Mouse (Mus musculus) lung, postnatal 0 days (tissue): ENCODE results near the gene Nrap. TPM values are rescaled to one million over a fixed set of nuclear protein-coding genes. Genes with fewer than 3 reads are reported as not detected.
"Not testable (repeated sequence)": the region's sequence is repeated elsewhere in the genome, so short reads cannot be mapped to it uniquely, and the experiment has no call there.

Source experiments
- ATAC-seq: fragments of 200-750 bp; cut with Nextera tagmentation; 2 replicates; pipeline ENCODE4 v1.8.0; 2017; ENCODE audit warnings: moderate library complexity
- DNase-seq: peaks from one replicate; pipeline ENCODE4 v3.0.0-alpha.2; 2016; ENCODE audit warnings: low spot score
- H3K27ac ChIP-seq: fragments of 300-500 bp; sonication (generic); 2 replicates; pipeline ENCODE4 v1.5.1; 2014; ENCODE audit warnings: antibody characterized with exemption, mild to moderate bottlenecking, low read length, mixed read lengths
- H3K27me3 ChIP-seq: fragments of 300-500 bp; sonication (generic); replicated peaks from 2 replicates; pipeline ENCODE4 v1.6.1; 2014; ENCODE audit warnings: low read length, mixed read lengths; ENCODE audit not compliant: insufficient read depth
- H3K36me3 ChIP-seq: fragments of 300-500 bp; sonication (generic); 2 replicates; pipeline ENCODE4 v1.6.1; 2014; ENCODE audit warnings: low read length, mixed read lengths; ENCODE audit not compliant: insufficient read depth
- H3K4me1 ChIP-seq: fragments of 300-500 bp; sonication (generic); 2 replicates; pipeline ENCODE4 v1.6.1; 2014; ENCODE audit warnings: antibody characterized with exemption, low read depth, low read length, mixed read lengths; ENCODE audit not compliant: insufficient read depth
- H3K4me2 ChIP-seq: fragments of 300-500 bp; sonication (generic); replicated peaks from 2 replicates; pipeline ENCODE4 v1.6.1; 2014; ENCODE audit warnings: low read depth, mild to moderate bottlenecking, low read length, moderate library complexity, mixed read lengths
- H3K4me3 ChIP-seq: fragments of 300-500 bp; sonication (generic); 2 replicates; pipeline ENCODE4 v1.5.1; 2014; ENCODE audit warnings: low read depth, low read length
- H3K9ac ChIP-seq: fragments of 300-500 bp; sonication (generic); replicated peaks from 2 replicates; pipeline ENCODE4 v1.6.1; 2014; ENCODE audit warnings: low read depth, mild to moderate bottlenecking
- H3K9me3 ChIP-seq: fragments of 300-500 bp; sonication (generic); 2 replicates; pipeline ENCODE4 v1.6.1; 2016; ENCODE audit warnings: low read length, mixed read lengths
- CTCF ChIP-seq: IDR thresholded peaks from 2 replicates; pipeline ENCODE4 v1.5.1; 2016; ENCODE audit warnings: antibody characterized with exemption, mild to moderate bottlenecking
- EP300 ChIP-seq: IDR thresholded peaks from 2 replicates; pipeline ENCODE4 v1.6.1; 2016; ENCODE audit warnings: antibody characterized with exemption, mild to moderate bottlenecking, control low read depth
- WGBS: fragments of 180-500 bp; shearing (Covaris S2); extraction: QIAGEN DNeasy Blood & Tissue Kit; methylation state at CpG from one replicate; pipeline ENCODE4 v1.1.7; 2014; 5-methylcytosine and 5-hydroxymethylcytosine counted together
- polyA plus RNA-seq: library from polyadenylated mRNA; unstranded; fragments of >200 nt; fragmentation: Nextera tagmentation; extraction: Ambion mirVana; gene quantifications from 2 replicates; pipeline ENCODE4 v1.2.1, GENCODE M21; 2015

The Nrap gene
- polyA plus RNA-seq, 1 experiment from 2014 or later, result 0.53 TPM

DNA sequence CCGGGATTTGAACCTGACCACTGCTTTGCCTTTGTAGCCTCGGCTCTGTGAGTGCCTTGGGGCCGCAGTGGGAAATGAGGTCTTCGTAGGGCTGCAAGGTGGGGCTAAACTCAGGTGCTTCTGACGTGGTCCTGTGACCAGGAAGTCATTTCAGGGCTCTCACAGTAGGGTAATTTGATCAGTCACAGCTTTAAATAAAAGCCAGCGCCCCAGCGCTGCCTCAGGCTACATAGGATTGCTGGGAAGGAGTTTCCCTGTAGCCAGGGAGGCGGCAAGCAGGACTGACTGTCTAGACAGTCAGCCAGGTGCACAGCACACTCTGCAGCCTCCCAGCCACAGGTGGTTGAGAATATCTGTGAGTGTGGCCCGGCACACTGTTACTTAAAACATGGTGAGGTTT lies 29.6 kb upstream of the Nrap start:
- H3K9ac ChIP-seq, result no peak overlapping the region
- 73% methylated on average over 9 of the region's 9 CpGs for WGBS
- DNase-seq, result no peak
- H3K9me3 ChIP-seq, result no peaks in the 10 kb centered on the region
- no peaks in the 10 kb centered on the region for H3K36me3 ChIP-seq
- no peak overlapping the region for H3K4me2 ChIP-seq
- H3K4me3 ChIP-seq, result no peak overlapping the region
- TF ChIP-seq CTCF (no peak), EP300 (no peak)
- no peaks in the 10 kb centered on the region for H3K27me3 ChIP-seq
- no peak overlapping the region for H3K27ac ChIP-seq
- no peak for ATAC-seq
- no peaks in the 10 kb centered on the region for H3K4me1 ChIP-seq

DNA sequence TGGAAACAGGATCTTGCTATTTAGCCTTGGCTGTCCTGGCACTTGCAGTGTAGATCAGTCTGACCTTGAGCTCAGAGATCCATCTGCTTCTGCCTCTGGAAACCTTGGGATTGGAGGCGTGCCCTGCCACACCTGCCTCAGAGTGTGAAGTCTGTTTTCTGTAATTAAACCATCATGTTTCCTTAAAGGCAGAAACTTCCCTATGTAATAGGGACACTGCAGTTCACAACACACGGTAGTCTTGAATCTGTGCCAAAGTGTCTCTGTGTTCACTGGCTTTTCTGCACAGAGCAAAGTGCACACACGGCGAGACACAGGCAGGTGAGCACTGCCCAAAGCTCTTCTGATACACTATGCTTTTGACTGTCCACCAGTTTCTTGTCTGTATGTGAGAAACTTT lies 28.6 kb upstream of the Nrap start:
- H3K9me3 ChIP-seq, result no peaks in the 10 kb centered on the region
- TF ChIP-seq CTCF, result no peak
- TF ChIP-seq EP300, result no peak
- no peaks in the 10 kb centered on the region for H3K27me3 ChIP-seq
- no peaks in the 10 kb centered on the region for H3K4me1 ChIP-seq
- H3K4me2 ChIP-seq, result no peak overlapping the region
- 69% methylated on average over 4 of the region's 4 CpGs for WGBS
- no peak overlapping the region for H3K27ac ChIP-seq
- H3K4me3 ChIP-seq, result no peak overlapping the region
- DNase-seq, result no peak
- no peak overlapping the region for H3K9ac ChIP-seq
- ATAC-seq, result no peak
- no peaks in the 10 kb centered on the region for H3K36me3 ChIP-seq

DNA sequence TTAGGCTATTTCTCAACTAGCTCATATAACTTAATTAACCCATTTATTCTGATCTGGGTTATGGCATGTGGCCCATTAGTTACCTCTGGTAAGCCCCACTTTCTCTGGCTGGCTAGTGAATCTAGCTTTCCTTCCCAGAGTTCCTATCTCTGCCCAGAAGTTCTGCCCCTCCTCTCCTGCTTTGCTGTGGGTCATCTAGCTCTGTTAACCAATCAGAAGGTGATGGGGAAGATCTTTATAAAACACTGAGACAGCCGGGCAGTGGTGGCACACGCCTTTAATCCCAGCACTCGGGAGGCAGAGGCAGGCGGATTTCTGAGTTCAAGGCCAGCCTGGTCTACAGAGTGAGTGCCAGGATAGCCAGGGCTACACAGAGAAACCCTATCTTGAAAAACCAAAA lies 20.0 kb upstream of the Nrap start:
- not testable (repeated sequence) for H3K4me3 ChIP-seq, H3K9ac ChIP-seq, H3K4me2 ChIP-seq, H3K9me3 ChIP-seq, DNase-seq, H3K27me3 ChIP-seq, H3K36me3 ChIP-seq, ATAC-seq, H3K27ac ChIP-seq, H3K4me1 ChIP-seq
- WGBS, result 96% methylated on average over 4 of the region's 4 CpGs

DNA sequence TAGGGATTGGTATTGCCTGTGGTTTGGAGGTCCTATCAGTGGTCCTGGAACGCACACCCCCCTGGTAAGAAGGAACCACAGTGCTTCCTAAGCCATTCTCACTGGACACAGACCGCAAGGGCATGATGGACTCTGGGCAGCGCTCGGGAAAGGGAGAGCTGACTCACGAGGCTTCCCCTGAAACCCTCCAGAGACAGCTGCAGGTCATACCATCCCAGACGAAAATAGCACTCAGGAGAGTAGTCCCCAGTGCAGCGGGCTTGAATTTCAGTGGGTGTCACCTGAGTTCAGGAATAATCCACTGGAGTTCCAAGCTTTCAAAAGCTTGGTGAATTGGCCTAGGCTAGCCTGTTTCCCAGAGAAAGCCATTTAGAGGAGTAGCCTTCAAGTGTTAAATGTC lies 16.7 kb upstream of the Nrap start:
- Histone ChIP-seq H3K27me3 (no peaks in the 10 kb centered on the region), H3K4me1 (no peaks in the 10 kb centered on the region), H3K4me2 (no peak overlapping the region), H3K27ac (no peak overlapping the region), H3K9me3 (no peaks in the 10 kb centered on the region), H3K4me3 (no peak overlapping the region), H3K36me3 (peaks cover 9% of the 10 kb centered on the region; the same call in 1 of the 2 replicates), H3K9ac (no peak overlapping the region)
- WGBS, result 89% methylated on average over 7 of the region's 7 CpGs
- no peak for TF ChIP-seq EP300
- TF ChIP-seq CTCF, result no peak
- no peak for ATAC-seq
- no peak for DNase-seq

DNA sequence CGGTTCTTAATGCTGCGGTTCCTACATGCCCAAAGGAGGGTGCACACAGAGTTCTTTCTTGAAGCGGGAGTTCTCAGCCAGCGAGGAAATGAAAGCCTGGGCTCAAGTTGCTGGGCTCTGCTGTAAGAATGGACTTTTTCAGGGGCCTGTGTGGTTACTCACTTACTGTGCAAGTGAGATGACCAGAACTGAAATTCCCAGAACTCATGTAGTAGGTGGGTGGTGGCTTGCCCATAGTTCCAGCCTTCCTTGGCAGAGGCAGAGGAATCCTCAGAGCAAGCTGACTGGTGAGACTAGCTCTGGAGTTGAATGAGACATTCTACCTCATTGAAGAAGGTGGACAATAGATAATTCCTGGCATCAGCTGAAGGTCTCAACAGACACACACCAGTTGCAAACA lies 16.0 kb upstream of the Nrap start:
- Histone ChIP-seq H3K4me3 (no peak overlapping the region), H3K9ac (no peak overlapping the region), H3K4me1 (no peaks in the 10 kb centered on the region), H3K27ac (no peak overlapping the region), H3K4me2 (no peak overlapping the region), H3K36me3 (peaks cover 9% of the 10 kb centered on the region; the same call in 1 of the 2 replicates), H3K9me3 (no peaks in the 10 kb centered on the region), H3K27me3 (no peaks in the 10 kb centered on the region)
- ATAC-seq (no peak), DNase-seq (no peak)
- 93% methylated on average over 4 of the region's 4 CpGs for WGBS
- TF ChIP-seq CTCF (no peak), EP300 (no peak)

DNA sequence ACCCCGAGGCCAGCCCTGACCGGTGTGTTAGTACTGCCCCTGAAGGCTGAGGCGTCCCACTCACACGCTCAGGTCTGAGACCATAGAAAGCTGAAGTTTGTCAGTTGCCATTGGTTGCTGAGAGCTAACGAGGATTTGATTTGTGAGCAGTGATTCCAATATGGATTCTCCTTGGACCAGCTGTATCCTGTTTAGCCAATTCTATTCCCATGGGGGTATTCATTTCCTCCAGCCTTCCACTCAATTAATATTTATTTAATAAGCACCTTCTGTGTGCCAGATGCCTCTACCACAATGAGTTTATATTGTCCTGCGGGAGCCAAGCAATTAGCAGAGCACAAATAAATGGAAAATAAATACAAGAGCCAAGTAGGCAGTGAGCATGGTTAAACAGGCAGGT lies 12.0 kb upstream of the Nrap start:
- no peak for ATAC-seq
- H3K27me3 ChIP-seq, result no peaks in the 10 kb centered on the region
- H3K4me2 ChIP-seq, result no peak overlapping the region
- TF ChIP-seq CTCF (no peak), EP300 (peak; percentile 50)
- H3K27ac ChIP-seq, result no peak overlapping the region; the same call in 1 of the 2 replicates
- peak; percentile 38 for DNase-seq
- H3K9me3 ChIP-seq, result no peaks in the 10 kb centered on the region
- WGBS, result 72% methylated on average over 6 of the region's 6 CpGs
- no peaks in the 10 kb centered on the region for H3K36me3 ChIP-seq
- H3K4me3 ChIP-seq, result no peak overlapping the region
- H3K9ac ChIP-seq, result no peak overlapping the region
- peaks cover 11% of the 10 kb centered on the region; the same call in 1 of the 2 replicates for H3K4me1 ChIP-seq

DNA sequence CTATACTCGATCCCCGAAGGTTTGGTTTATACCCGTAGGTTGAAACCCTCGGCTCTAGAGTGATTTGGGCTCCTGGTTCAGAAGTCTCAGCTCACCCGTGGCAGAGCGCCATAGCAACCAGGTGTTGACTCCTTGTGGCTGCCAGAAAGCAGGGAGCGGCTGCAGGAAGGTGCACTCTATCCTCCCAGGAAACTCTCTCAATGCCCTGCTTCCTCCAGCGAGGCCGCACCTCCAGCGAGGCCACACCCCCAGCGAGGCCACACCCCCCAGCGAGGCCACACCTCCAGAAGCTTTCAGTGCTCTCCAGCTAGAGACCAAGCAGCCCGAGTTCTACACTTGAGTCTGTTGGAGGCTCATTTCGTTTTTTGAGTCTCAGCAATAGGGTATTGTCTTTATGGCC lies 10.4 kb upstream of the Nrap start:
- peak; percentile 89 for DNase-seq
- Histone ChIP-seq H3K4me3 (no peak overlapping the region), H3K27ac (no peak overlapping the region), H3K27me3 (no peaks in the 10 kb centered on the region), H3K4me2 (no peak overlapping the region), H3K9me3 (no peaks in the 10 kb centered on the region), H3K9ac (no peak overlapping the region), H3K4me1 (peaks cover 11% of the 10 kb centered on the region; the same call in 1 of the 2 replicates), H3K36me3 (no peaks in the 10 kb centered on the region)
- 26% methylated on average over 14 of the region's 14 CpGs for WGBS
- TF ChIP-seq EP300 (no peak), CTCF (no peak)
- peak; percentile 75 for ATAC-seq
